In genomic region chr6:119104246-119104645, GRCm38 (mm10) we compare ENCODE assay signal across 9 mouse cellular contexts.
A peak's percentile ranks its signal among the peaks of the same experiment; 100 is the strongest.
DNase-seq lines count a peak whose midpoint lies in the region; ATAC-seq and TF ChIP-seq lines count a peak whose summit lies in the region.
"Had no signal": no experiment of that assay in that cellular context is flagged by ENCODE, and none has a peak within 500 bp of the region (broad histone marks: within the 10 kb centered on the region; RNA-seq: fewer than 3 reads in every experiment).

No protein-coding gene starts in this region.

- no peaks in the 10 kb centered on the region for H3K36me3 ChIP-seq in C2C12 (ENCODE audit: control insufficient read depth, insufficient read depth)
- H3K36me3 ChIP-seq: heart, embryonic 15.5 days had no signal

- DNase-seq in WW6 (ENCODE audit: low read depth, low spot score), result peak; percentile 57
- peak; percentile 96 to 97 for DNase-seq in cerebellum, postnatal 14 days
- peak; percentile 55 for DNase-seq in gastrocnemius, postnatal 25 days
- peak; percentile 87 to 92 for DNase-seq in layer of hippocampus, postnatal 10 days (ENCODE audit: low spot score in 2 of 2)
- DNase-seq in skeletal muscle tissue, adult 2 months (ENCODE audit: low read depth, low spot score), result peak; percentile 72

- H3K4me3 ChIP-seq in C2C12 (ENCODE audit: insufficient read depth, poor library complexity, severe bottlenecking), result no peak overlapping the region
- H3K4me3 ChIP-seq: heart, embryonic 15.5 days had no signal

- peaks cover 45% of the 10 kb centered on the region for H3K27me3 ChIP-seq in C2C12 (ENCODE audit: control insufficient read depth, insufficient read depth, insufficient read length)

- no peak overlapping the region for H3ac ChIP-seq in C2C12 (ENCODE audit: control insufficient read depth, insufficient read length, low read depth)

- peak; percentile 11 for TF ChIP-seq CTCF in C2C12 (IDR thresholded peaks at IDR 0.05; ENCODE audit: control insufficient read depth, insufficient read depth, insufficient read length)

- peak; percentile 46; the same call in 1 of the 2 replicates for ATAC-seq in megakaryocyte progenitor cell, adult 5-6 weeks (replicated peaks; ENCODE audit: poor library complexity)
- no peak for ATAC-seq in megakaryocyte, adult 5-6 weeks (ENCODE audit: poor library complexity, severe bottlenecking)

- no peaks in the 10 kb centered on the region for H3K79me2 ChIP-seq in C2C12 (ENCODE audit: control insufficient read depth, insufficient read depth)

- H3K79me3 ChIP-seq in C2C12 (ENCODE audit: low read depth), result no peaks in the 10 kb centered on the region

TF ChIP-seq in C2C12, 6 proteins besides CTCF, POLR2A, EP300 and RAD21:
- TF ChIP-seq MYOD1 (IDR thresholded peaks at IDR 0.05; ENCODE audit: control insufficient read depth, insufficient read length, low read depth), result no peak
- no peak for TF ChIP-seq CEBPB (IDR thresholded peaks at IDR 0.05; ENCODE audit: low read depth)
- no peak for TF ChIP-seq FOSL1 (IDR thresholded peaks at IDR 0.05; ENCODE audit: insufficient read depth, low read length, poor library complexity, severe bottlenecking)
- no peak for TF ChIP-seq MYOG (IDR thresholded peaks at IDR 0.05; ENCODE audit: control insufficient read depth, extremely low read depth, insufficient read length)
TF ChIP-seq in C2C12: peak in this region for 0.
